Mouse (Mus musculus): ENCODE results near the gene Dhx16.

The Dhx16 gene

DNA sequence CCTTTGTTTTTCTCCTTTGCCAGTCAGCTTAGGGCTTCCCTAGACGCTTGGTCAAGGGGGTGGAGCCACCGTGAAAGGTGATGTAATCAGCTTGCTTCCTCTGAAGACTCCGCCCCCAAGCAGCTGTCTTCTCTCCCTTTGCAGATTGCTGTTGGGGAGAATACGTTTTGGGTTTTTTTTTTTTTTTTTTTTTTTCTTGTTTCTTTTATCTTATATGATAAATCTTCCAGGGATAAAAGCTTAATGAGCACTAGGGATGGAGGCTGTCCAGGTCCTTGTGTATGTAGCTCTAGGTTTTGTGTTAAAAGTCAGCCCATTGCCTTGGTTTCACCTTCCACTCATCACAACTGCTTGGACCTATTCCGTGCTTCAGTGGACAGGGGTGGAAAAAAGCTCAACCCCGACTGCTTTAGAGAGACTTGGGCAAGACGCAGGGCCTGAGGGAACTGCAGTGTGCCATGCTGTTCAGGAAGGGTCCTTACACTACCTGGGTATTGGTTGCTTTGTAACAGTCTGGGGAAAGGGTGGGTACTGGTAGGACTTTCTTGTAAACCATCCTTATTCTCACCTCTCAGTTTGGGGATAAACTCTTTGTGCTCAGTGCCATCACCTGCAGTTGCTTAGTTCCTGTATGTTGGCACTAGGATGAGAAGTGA is 39.6 kb downstream of the Dhx16 start:
- CTCF ChIA-PET = interaction anchor here (0.6 to 1.5 kb wide), 26 partner anchors 10 to 789 kb away, joined by 3 to 8 read pairs (median 4); partner anchors contain the start of genes Dhx16 (in 1 of the 4), Ier3 (in 1 of the 4) and Mdc1 (in 1 of the 4)
- POLR2A ChIA-PET = interaction anchor here (0.6 to 11.3 kb wide), 162 partner anchors 8 to 1274 kb away, joined by 3 to 241 read pairs (median 6); partner anchors contain the start of genes 2310061I04Rik (in 3 of the 4), Atat1 (in 3 of the 4), Dhx16 (in 3 of the 4) and Ier3 (in 3 of the 4)

DNA sequence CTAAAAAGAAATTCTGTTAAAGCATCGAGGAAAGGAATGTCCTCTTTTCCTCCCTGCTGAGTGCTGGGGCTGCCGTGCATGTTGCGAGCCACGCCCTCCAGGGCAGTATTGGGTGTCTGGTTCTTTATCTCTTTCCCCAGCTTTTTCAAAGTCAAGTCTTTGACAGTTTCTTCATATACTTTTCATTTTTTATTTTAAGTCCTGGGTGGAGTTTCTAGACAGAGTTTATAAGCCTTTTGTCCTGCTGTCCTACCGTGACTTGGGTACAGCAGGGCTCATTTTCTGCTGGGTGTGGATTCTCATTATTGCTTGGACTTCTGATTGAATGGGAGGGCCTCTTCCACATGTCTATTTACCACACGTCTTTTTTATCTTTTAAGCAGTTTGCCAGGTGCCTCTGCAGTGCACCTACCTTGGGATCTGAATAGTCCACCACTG is 40.3 kb downstream of the Dhx16 start:
- CTCF ChIA-PET = interaction anchor here in 3 of 4 experiments (0.9 to 1.5 kb wide), 5 partner anchors 17 to 74 kb away, joined by 3 to 4 read pairs (median 3); partner anchors contain the start of gene Dhx16 (in 1 of the 3)
- POLR2A ChIA-PET = interaction anchor here (0.7 to 11.3 kb wide), 68 partner anchors 8 to 416 kb away, joined by 3 to 241 read pairs (median 10); partner anchors contain the start of genes Atat1 (in 3 of the 4), Ier3 (in 3 of the 4), Tubb5 (in 3 of the 4) and Abcf1 (in 2 of the 4)

DNA sequence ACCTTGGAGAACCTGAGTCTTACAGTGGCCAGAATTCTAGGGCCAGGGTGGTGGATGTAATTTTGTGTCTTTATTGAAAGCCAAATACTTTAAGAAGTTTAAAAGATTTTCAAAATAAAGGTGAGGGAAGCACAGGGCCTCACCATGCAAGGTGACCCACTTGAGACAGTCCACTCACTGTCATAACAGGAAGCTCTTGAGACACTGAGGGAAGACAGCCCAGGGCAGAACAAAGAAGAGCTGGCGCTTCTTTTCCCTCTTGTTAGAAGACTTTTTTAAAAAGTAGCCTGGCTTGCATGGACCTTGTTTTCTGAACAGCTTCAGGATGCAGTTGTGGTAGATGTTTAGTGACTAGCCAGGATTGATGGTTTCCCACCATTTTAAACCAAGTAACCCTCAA is 40.8 kb downstream of the Dhx16 start:
- CTCF ChIA-PET = interaction anchor here in 3 of 4 experiments (0.6 to 1.5 kb wide), 5 partner anchors 16 to 192 kb away, joined by 3 to 5 read pairs (median 3); no protein-coding TSS in a partner anchor
- POLR2A ChIA-PET = interaction anchor here (0.8 to 11.3 kb wide), 31 partner anchors 8 to 416 kb away, joined by 3 to 241 read pairs (median 8); partner anchors contain the start of genes Ier3 (in 2 of the 4), Tubb5 (in 2 of the 4), 2310061I04Rik (in 1 of the 4) and Abcf1 (in 1 of the 4)

DNA sequence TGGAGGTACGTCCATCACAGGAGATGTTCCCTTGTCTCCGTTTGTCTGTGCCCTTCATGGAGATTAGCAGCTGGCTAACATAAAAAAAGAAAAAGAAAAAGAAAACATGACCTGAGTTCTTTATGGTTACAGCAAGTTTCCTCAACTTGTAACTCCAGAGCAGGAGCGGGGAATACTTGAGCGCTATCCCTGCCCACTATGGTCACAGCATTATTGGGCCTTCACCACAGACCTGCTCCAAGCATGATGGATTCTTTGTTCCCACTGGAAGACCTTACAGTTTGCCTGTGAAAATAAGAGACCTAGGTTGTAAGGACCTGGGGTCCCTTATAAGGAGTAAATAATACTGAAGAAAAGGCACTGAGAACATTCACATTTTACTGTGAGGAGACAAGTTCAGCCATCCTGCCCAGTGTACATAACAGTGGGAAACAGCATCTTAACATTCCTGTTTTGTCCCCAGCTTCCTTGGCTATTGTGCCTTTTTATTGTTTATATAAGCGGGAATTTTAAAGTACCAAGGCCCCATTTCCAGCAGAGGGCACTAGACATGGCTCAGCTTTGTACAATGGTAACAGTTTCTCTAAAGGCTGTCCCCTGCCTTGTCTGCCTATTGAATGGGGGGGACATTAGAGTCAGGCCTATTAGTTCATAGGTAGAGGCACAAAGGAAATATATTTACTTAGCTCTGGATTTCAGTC is 41.4 kb downstream of the Dhx16 start:
- CTCF ChIA-PET = interaction anchor here in 3 of 4 experiments (0.6 to 1.5 kb wide), 8 partner anchors 16 to 192 kb away, joined by 3 to 5 read pairs (median 4); partner anchors contain the start of gene H2-T23 (in 1 of the 3)
- POLR2A ChIA-PET = interaction anchor here (0.5 to 11.3 kb wide), 34 partner anchors 9 to 1029 kb away, joined by 3 to 241 read pairs (median 4); partner anchors contain the start of genes Tubb5 (in 2 of the 4), 2310061I04Rik (in 1 of the 4), Abcf1 (in 1 of the 4) and Atat1 (in 1 of the 4)

DNA sequence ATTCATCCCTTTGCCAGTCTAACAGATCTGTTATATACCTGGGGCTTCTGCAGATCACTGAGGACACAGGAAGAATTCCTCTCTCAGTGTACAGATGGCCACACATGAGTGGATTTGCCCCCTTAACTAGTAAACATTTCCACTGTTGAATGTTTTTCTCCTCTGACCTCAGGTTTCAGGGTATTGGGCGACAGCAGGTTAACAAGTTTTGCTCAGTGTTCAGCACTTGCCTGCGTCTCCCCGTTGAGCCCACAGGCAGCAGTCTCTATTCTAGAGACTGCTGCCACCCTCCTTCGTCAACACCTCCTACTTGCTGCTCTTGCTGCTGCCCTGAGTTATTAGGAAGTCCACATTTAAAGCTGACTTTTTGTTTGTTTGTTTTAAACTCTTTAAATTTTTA is 42.1 kb downstream of the Dhx16 start:
- CTCF ChIA-PET = interaction anchor here in 3 of 4 experiments (1.0 to 1.4 kb wide), 3 partner anchors 72 to 86 kb away, joined by 3 to 5 read pairs (median 4); no protein-coding TSS in a partner anchor
- POLR2A ChIA-PET = interaction anchor here in 3 of 4 experiments (0.5 to 11.3 kb wide), 27 partner anchors 10 to 1028 kb away, joined by 3 to 241 read pairs (median 5); partner anchors contain the start of genes Tubb5 (in 2 of the 3), 2310061I04Rik (in 1 of the 3), Abcf1 (in 1 of the 3) and Atat1 (in 1 of the 3)

DNA sequence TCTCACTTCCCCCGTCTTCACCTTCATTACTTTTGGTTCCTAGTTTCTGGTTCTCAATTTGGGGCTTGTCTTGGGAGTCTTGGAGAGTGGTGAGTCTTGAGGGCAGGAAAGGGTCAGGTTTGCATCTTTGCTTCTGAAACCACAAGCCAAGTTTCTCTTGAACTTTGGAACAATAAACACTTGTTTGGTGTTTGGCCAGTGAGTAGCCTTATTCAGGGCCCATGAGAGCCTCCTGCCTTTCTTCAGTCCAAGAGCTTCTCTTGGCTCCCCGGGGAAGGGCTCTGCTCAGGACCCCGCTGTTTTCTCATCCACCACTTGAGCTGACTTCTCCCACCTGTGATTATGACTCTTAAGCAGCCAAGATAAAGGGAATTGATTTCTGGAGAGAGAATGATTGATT is 42.9 kb downstream of the Dhx16 start:
- CTCF ChIA-PET = interaction anchor here in 1 of 4 experiments (0.7 kb wide), 1 partner anchor 43 kb away, joined by 3 read pairs; the partner anchor contains the start of gene Dhx16
- POLR2A ChIA-PET = interaction anchor here in 2 of 4 experiments (0.5 to 11.3 kb wide), 15 partner anchors 11 to 1087 kb away, joined by 3 to 241 read pairs (median 4); partner anchors contain the start of genes Prr3 (in 2 of the 2), Abcf1 (in 1 of the 2), Atat1 (in 1 of the 2) and Gnl1 (in 1 of the 2)

DNA sequence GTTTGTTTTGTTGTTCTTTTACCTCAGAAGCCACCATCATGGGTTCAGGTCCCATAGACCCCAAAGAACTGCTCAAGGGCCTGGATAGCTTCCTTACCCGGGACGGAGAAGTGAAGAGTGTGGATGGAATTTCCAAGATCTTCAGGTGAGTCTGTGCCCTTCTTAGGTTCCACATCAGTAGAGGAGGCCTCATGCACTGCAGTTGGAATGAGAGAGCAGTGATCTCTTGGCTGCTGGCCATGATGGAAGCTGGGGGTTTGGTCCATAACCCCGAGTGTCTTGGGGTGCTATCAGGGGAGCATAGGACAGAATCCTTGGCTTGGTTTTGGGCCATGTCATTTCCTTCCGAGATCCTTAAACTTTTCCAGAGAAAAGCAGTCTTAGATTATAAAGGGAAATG is 43.7 kb downstream of the Dhx16 start:
- ChIA-PET CTCF (interaction anchor here in 1 of 4 experiments (0.7 kb wide), 1 partner anchor 43 kb away, joined by 3 read pairs; the partner anchor contains the start of gene Dhx16), POLR2A (interaction anchor here in 3 of 4 experiments (0.5 to 11.3 kb wide), 17 partner anchors 10 to 1087 kb away, joined by 3 to 241 read pairs (median 4); partner anchors contain the start of genes Abcf1 (in 1 of the 3), Atat1 (in 1 of the 3) and Mdc1 (in 1 of the 3))

DNA sequence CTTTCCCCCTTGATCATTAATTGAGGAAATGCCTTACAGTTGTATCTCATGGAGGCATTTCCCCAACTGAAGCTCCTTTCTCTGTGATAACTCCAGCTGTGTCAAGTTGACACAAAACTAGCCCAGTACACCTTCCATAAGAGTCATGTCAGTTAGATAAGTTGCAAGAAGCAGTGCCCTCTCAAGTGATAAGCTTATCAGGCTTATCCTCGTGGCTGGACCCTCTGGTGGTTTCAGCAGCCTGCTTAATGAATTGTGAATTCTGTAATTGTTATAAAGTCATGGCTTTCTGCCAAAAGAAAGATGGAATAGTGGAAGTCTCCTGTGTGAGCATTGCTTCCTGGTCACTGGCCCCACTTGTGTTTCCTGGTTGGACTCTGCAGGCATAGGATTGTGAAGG is 47.9 kb downstream of the Dhx16 start:
- ChIA-PET CTCF (interaction anchor here in 1 of 4 experiments (1.4 kb wide), 1 partner anchor 10 kb away, joined by 6 read pairs; no protein-coding TSS in a partner anchor), POLR2A (interaction anchor here (0.6 to 11.3 kb wide), 14 partner anchors 8 to 96 kb away, joined by 3 to 241 read pairs (median 6); partner anchors contain the start of genes Abcf1 (in 1 of the 4), Mrps18b (in 1 of the 4) and Ppp1r10 (in 1 of the 4))

DNA sequence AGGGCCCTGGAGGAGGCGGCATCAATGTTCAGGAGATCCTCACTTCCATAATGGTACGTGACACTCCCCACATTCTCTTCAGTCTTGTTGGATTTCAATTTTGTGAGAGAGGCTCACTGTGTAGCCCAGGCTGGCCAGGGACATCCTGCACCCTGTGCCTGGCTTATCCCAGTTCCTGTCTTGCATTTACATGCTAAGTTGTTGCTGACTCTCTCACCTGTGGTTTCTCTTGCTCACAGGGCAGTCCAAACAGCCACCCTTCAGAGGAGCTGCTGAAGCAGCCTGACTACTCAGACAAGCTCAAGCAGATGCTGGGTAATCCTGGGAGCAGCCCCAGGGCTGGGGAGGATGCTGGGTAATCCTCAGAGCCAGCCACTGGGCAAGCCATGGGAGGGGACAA is 49.9 kb downstream of the Dhx16 start:
- CTCF ChIA-PET = interaction anchor here in 1 of 4 experiments (0.6 to 1.0 kb wide), 4 partner anchors 21 to 1690 kb away, joined by 3 to 4 read pairs (median 3); no protein-coding TSS in a partner anchor
- POLR2A ChIA-PET = interaction anchor here in 3 of 4 experiments (0.6 to 1.9 kb wide), 6 partner anchors 11 to 74 kb away, joined by 4 to 9 read pairs (median 6); partner anchors contain the start of genes Mrps18b (in 1 of the 3) and Ppp1r10 (in 1 of the 3)

DNA sequence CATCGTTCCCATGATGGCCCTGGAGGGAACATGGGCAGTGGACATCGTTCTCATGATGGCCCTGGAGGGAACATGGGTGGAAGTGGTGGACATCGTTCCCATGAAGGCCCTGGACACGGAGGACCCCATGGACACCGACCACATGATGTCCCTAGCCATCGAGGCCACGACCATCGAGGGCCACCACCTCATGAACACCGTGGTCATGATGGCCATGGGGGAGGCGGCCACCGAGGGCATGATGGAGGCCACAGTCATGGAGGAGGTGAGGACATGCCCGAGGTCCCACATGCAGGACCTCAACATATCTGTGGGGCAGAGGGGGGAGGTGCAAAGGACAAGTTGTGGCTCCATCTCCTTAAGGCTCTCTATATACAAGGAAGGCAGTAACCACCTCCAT is 51.0 kb downstream of the Dhx16 start:
- POLR2A ChIA-PET = interaction anchor here in 2 of 4 experiments (1.1 to 1.3 kb wide), 2 partner anchors 20 kb away, joined by 5 to 9 read pairs; no protein-coding TSS in a partner anchor
- CTCF ChIA-PET = no interaction called here

DNA sequence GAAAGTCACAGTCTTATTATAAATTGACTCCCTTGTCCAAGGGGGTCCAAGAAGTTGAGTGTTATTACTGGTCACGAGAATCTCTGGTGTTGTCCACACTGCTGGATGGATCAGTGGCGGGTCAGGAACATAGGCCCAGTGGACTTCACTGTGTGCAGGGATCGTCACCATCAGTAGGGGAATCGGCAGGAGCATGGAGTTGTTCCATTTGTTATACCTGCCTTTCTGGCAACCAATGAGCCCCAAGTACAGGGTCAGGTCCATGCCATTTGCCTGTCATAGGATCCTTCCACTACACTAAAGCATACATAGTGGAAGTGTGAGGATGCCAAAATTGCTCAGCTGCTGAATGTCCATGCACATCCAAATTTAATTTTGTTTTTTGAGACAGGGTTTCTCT is 53.0 kb downstream of the Dhx16 start:
- CTCF ChIA-PET = no interaction called here

DNA sequence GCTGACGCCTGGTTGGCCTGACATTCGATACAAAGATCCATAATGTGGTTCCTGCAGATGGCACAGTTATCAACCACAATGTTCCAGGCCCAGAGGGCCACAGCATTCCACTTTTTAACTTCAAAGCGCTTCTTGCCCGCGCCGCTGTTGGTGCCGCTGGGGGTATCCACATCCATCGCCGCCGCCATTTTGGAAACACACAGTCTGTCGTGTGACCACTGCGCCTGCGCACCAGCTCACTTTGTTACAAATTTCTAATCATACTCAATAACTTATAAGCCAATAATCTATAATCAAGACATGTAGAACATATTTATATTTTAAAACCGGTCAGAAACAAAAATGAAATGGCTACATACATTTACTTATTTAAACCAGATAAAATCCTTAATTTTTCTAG is 56.1 kb downstream of the Dhx16 start:
- POLR2A ChIA-PET = interaction anchor here (0.8 to 8.4 kb wide), 35 partner anchors 13 to 283 kb away, joined by 3 to 241 read pairs (median 6); partner anchors contain the start of genes Gnl1 (in 2 of the 4), Mrps18b (in 2 of the 4), Ppp1r10 (in 2 of the 4) and Prr3 (in 2 of the 4)
- CTCF ChIA-PET = interaction anchor here (0.9 to 4.8 kb wide), 8 partner anchors 22 to 125 kb away, joined by 4 to 67 read pairs (median 10); no protein-coding TSS in a partner anchor

More for the DNA sequence above, 53.0 kb downstream of the Dhx16 start:
- POLR2A ChIA-PET = interaction anchor here in 1 of 4 experiments (8.4 kb wide), 1 partner anchor 10 kb away, joined by 241 read pairs; no protein-coding TSS in a partner anchor

DNA sequence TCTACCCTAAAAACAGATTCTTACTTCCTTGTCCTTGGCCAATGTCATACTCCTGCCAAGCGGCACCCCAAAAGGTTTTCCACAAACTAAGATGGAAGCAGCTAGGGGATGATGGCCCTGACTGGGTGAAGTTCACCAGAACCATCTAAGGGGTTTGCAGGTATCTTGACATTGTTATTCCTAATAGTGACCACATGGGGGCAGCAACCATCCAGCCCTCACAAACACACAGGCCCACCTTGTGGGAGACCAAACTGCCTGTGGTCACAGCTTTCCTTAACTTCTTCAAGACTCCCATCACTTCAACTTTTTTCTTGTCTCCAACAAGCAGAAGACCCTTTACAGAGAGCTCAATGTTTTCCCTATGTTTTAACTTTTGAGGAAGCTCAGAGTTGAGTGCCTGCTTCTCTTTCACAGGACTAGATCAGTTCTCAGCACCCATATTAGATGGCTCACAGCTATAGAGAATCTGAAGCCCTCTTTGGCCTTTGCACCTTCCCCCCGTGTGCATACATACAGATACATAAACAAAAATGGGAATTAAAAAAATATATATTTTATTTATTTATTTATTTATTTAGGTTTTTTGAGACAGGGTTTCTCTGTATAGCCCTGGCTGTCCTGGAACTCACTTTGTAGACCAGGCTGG is 58.2 kb downstream of the Dhx16 start:
- CTCF ChIA-PET = interaction anchor here (0.6 to 4.8 kb wide), 36 partner anchors 10 to 255 kb away, joined by 3 to 67 read pairs (median 4); partner anchors contain the start of genes Gnl1 (in 1 of the 4), Nrm (in 1 of the 4) and Prr3 (in 1 of the 4)

DNA sequence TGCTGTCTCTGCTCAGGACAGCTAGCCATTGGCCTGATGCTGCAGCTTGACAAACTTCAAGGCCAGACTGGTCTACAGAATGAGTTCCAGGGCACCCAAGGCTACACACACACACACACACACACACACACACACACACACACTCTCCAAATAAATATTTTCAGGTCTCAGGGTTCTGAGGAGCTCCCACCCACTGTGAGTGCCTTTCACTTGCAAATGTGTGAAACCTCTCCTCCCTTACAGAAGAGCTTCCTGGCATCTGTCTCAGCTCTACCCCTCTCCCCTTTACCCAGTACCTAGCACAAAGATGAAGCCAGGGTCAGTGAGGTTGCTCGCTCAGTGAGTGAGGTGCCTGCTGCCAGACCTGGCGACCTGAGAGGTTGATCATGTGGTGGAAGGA is 59.5 kb downstream of the Dhx16 start:
- ChIA-PET CTCF (interaction anchor here (0.6 to 4.8 kb wide), 26 partner anchors 19 to 849 kb away, joined by 3 to 67 read pairs (median 4); partner anchors contain the start of genes H2-T24 (in 1 of the 4), Mdc1 (in 1 of the 4) and Prr3 (in 1 of the 4)), POLR2A (interaction anchor here (0.6 to 8.4 kb wide), 60 partner anchors 10 to 348 kb away, joined by 3 to 241 read pairs (median 4); partner anchors contain the start of genes Gnl1 (in 2 of the 4), Mrps18b (in 2 of the 4), Ppp1r10 (in 2 of the 4) and Prr3 (in 2 of the 4))

More for the DNA sequence above, 58.2 kb downstream of the Dhx16 start:
- POLR2A ChIA-PET = interaction anchor here (0.6 to 8.4 kb wide), 47 partner anchors 15 to 304 kb away, joined by 3 to 241 read pairs (median 5); partner anchors contain the start of genes Gnl1 (in 3 of the 4), Prr3 (in 3 of the 4), Mrps18b (in 2 of the 4) and Ppp1r10 (in 2 of the 4)

DNA sequence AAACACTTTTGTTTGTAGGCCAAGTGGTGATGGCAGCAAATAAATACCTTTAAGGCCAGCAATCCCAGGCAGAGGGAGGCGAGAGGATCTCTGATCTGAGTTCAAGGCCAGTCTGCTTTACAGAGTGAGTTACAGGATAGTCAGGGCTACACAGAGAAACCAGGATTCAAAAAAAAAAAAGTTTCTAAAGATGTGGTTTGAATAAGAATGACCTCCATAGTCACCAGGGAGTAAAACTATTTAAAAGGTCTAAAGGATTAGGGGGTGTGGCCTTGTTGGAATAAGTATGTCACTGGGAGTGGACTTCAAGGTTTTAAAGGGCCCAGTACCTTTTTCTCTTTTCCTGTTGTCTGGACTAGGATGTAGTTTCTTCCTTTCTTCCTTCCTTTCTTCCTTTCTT is 60.3 kb downstream of the Dhx16 start:
- ChIA-PET POLR2A (interaction anchor here in 2 of 4 experiments (1.0 to 8.4 kb wide), 14 partner anchors 15 to 58 kb away, joined by 3 to 241 read pairs (median 15); partner anchors contain the start of genes Abcf1 (in 1 of the 2), Gnl1 (in 1 of the 2) and Prr3 (in 1 of the 2)), CTCF (interaction anchor here in 1 of 4 experiments (1.0 to 4.8 kb wide), 4 partner anchors 26 to 121 kb away, joined by 4 to 67 read pairs (median 8); no protein-coding TSS in a partner anchor)

Data from embryonic stem cell, embryonic (primary cell).